Mouse (Mus musculus) adipocyte (in vitro differentiated cells): Measurements from ENCODE around the gene Zfp704.
"Not testable (repeated sequence)": the region's sequence is repeated elsewhere in the genome, so short reads cannot be mapped to it uniquely, and the experiment has no call there.

ENCODE experiments used
- DNase-seq: peaks from one replicate; pipeline ENCODE4 v3.0.0-alpha.2; 2016; ENCODE audit warnings: low spot score

Gene Zfp704

GRCm38 (mm10) chr3:9598061-9598460 lies 11.8 kb downstream of the Zfp704 start:
- no peak for DNase-seq

DNA sequence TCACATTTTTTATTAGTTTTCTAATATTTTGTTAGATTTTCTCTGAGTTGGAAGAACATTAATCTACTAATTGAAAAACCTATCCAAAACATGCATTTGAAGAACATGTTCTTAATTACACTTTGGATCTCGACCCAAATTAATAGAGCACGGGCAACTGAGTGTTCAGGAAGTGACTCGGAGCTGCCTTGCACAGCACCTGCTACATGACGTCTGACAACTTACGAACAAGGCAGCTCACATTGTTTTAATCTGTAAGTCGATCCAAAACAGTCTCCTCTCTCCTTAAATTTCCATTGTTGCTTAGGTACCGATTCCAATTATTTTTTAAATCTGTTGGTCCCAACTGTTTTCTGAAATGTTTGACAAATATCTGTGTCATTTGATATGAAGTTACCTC lies 15.4 kb downstream of the Zfp704 start:
- no peak for DNase-seq

- DNase-seq = no peak
These were observed 16.1 kb downstream of the Zfp704 start for GRCm38 (mm10) chr3:9593832-9594231.

- DNase-seq = no peak
These were observed 18.3 kb downstream of the Zfp704 start for GRCm38 (mm10) chr3:9591416-9592110.

GRCm38 (mm10) chr3:9588635-9589034 lies 21.2 kb downstream of the Zfp704 start:
- no peak for DNase-seq

- DNase-seq = no peak
These were observed 22.6 kb downstream of the Zfp704 start for GRCm38 (mm10) chr3:9587304-9587703.

GRCm38 (mm10) chr3:9583516-9583915 lies 26.4 kb downstream of the Zfp704 start:
- DNase-seq = no peak

DNA sequence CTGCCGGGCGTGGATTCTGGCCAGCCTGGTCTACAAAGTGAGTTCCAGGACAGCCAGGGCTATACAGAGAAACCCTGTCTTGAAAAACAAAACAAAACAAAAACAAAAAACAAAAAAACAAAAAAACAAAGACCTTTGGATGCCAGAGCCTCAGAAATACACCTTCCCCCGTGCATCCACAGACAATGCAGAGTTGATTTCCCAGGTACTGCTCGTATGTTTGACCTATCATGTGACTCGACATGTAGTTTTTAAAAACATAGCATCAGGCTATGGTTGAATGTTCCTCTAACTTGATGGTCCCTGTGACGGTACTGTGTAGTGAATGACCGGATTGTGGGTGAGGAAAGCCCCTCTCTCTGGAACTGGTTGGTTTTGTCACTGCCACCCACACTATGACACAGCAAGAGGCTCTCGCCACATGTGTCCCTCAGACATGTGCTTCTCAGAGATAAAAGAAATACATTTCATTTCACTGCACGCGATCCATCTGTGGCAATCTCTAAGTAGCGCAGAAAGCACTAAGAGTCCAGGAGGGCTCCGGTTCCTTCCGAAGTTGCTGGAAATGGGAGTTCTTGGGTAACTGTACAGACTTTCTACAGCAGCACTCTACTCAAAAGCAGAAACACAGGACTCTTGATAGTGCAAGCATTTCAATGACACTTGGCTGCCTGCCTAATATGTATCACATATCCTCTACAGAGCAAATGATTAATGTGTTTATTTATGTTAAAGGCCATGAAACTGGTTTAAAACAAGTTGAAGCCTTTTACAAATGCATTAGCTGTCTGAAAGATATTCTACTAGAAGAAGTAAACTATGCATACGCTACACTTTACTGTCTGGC lies 28.7 kb downstream of the Zfp704 start:
- peak; percentile 13 for DNase-seq

DNA sequence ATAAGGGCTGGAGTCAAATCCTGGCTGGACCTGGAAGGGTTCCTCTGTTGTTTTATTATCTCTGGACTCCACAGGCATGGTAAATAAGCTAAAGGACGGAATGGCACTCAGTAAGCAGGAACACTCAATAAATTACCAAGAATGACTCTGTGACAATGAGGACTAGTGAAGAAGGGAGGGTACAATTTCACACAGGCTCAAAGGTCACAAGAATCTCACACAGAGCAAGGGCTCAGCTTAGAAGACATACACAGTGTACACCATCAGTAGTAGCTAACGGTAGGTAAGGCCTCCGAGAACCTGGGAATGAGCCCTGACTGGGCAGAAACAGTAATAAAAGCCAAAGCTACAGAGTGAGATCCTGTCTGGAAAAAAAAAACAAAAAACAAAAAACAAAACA lies 29.8 kb downstream of the Zfp704 start:
- no peak for DNase-seq

GRCm38 (mm10) chr3:9579028-9579643 lies 30.7 kb downstream of the Zfp704 start:
- DNase-seq = no peak

DNA sequence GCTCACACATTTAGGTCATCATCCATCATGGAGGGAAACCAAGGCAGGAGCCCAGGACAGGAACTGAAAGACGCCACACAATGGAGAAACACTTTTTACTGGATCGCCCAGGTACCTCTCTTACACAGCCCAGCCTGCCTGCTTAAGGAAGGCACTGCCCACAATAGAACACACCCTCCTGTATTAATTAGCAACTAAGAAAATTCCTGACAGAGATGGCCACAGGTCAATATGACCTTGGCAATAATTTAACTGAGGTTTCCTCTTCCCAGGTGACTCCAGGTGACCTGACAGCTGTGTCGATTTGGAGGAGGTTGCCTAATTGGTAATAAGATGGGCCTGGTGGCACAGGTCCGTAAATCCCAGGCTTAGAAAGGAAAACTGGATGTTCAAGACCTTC lies 33.0 kb downstream of the Zfp704 start:
- no peak for DNase-seq

DNA sequence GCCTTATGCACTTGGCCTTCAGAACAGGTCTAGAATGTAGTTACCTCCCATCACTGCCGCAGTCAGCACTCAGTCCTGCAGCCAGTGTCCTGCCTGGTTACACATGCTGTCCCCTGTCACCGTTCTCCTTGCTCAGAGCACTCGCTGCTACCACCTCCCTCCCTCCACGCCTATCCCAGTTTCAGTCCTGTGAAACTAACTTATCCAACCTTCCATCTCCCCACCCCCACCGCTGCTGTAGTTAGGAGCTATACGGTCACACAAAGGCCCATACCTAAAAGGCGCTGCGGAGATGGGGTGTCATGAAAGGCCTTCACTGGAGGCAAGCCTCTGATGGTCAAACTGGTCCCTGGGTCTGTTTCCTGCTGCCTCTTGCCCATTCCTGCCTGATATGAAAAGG lies 35.6 kb downstream of the Zfp704 start:
- DNase-seq = no peak

GRCm38 (mm10) chr3:9573581-9573980 lies 36.3 kb downstream of the Zfp704 start:
- DNase-seq = peak; percentile 38

DNA sequence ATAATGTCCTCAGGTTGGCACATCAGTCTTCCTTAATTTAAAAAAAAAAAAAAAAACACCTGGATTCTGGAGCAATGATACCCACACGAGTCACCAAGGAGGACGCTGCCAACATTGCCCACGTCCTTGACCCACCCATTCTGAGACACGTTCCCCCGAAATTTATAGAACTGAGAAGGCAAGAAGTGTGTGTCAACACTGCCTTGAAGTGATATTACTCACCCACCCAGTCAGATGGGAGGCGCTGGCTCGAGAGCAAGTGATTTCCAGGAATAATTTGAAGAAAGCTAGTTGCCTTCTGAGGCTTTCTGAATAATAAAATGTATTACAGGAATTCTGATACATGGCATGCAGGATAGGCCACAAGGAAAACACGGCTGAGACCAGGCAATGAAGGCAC lies 37.6 kb downstream of the Zfp704 start:
- DNase-seq = no peak

DNA sequence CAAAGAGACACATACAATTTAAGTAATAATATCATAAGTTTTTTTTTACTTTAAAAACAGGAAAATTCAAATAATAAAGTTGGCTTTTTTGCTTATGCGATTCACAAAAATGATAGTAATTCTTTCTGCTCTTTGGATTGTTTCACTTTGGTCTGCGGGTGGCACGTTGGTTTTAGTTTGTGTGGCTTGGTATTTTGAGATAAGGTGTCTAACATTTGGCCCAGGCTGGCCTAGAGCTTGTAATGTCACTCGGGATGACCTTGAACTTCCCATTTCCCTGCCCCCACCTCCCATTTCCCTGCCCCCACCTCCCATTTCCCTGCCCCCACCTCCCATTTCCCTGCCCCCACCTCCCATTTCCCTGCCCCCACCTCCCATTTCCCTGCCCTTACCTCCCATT lies 39.1 kb downstream of the Zfp704 start:
- no peak for DNase-seq

- not testable (repeated sequence) for DNase-seq
These were observed 40.2 kb downstream of the Zfp704 start for GRCm38 (mm10) chr3:9569706-9570105.

- DNase-seq = no peak
These were observed 41.2 kb downstream of the Zfp704 start for GRCm38 (mm10) chr3:9568565-9569228.

GRCm38 (mm10) chr3:9567948-9568347 lies 41.9 kb downstream of the Zfp704 start:
- DNase-seq = no peak

DNA sequence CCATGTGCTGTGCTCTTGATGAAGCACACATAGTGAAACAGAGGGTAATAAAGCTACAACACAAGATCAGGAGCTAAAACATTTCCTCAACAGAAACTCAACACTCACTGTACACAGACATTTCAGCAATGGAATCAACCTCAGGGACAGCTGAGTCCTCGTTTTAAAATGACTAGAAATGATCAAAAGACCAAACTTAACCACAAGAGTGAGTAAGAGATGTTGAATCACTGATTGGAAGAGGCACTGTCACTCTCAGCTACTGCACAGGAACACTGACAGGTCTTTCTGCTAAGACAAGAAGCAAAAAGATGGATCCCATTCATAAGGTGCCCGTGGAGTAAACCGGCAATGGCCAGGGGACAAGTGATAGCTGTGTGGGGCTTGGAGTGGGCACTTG lies 43.1 kb downstream of the Zfp704 start:
- DNase-seq = no peak

- DNase-seq = no peak
These were observed 46.3 kb downstream of the Zfp704 start for GRCm38 (mm10) chr3:9563562-9563961.

- no peak for DNase-seq
These were observed 47.1 kb downstream of the Zfp704 start for GRCm38 (mm10) chr3:9562649-9563328.
